Mouse (Mus musculus): ENCODE measurements around the gene Trpc3. TPM values are rescaled to one million over a fixed set of nuclear protein-coding genes. Genes with fewer than 3 reads are reported as not detected.

The Trpc3 gene
- 6.1 and 6.4 TPM in 2 replicates for polyA plus RNA-seq (2014; fragmentation: Nextera tagmentation; extraction: Ambion mirVana)

GRCm38 (mm10) chr3:36689392-36690291, at the start of gene Trpc3:
Trpc3 (minus strand) TSS chr3:36690167.
- peak; percentile 79 for ATAC-seq (ENCODE audit: insufficient number of reproducible peaks, insufficient read depth, low FRiP score, low read depth)
- H3K4me3 ChIP-seq (ENCODE audit: control insufficient read depth in 1 of 2, insufficient read depth in 1 of 2, low read depth in 1 of 2, low read length in 2 of 2): peak within 1 kb of the TSS; percentile 56 to 83
- peaks cover 6 to 9% of the 10 kb centered on the region in 2 experiments; a peak in 3 of 4 replicates for H3K4me1 ChIP-seq (ENCODE audit: control insufficient read depth in 2 of 2, insufficient read depth in 2 of 2, low read length in 2 of 2)
- peak within 1 kb of the TSS; percentile 74 for H3K9ac ChIP-seq (ENCODE audit: low read length)
- no peaks in the 10 kb centered on the region for H3K9me3 ChIP-seq (ENCODE audit: control insufficient read depth, low read length)
- WGBS: under 1% methylated on average over 81 of the region's 91 CpGs
- 0 out of 4 replicates have a peak within 1 kb of the TSS, but pooled peaks of 1 of the 2 experiments have one; percentile 50 for H3K27ac ChIP-seq (replicated peaks in 1 of 2; ENCODE audit: control insufficient read depth in 1 of 2, insufficient read depth in 1 of 2, low read depth in 2 of 2, low read length in 2 of 2)
- H3K36me3 ChIP-seq (ENCODE audit: control insufficient read depth, insufficient read depth, low read length): no peaks in the 10 kb centered on the region
- H3K4me2 ChIP-seq (ENCODE audit: low read length): peak within 1 kb of the TSS; percentile 89
- no peaks in the 10 kb centered on the region for H3K27me3 ChIP-seq (ENCODE audit: control insufficient read depth, insufficient read depth, low read length)

DNA sequence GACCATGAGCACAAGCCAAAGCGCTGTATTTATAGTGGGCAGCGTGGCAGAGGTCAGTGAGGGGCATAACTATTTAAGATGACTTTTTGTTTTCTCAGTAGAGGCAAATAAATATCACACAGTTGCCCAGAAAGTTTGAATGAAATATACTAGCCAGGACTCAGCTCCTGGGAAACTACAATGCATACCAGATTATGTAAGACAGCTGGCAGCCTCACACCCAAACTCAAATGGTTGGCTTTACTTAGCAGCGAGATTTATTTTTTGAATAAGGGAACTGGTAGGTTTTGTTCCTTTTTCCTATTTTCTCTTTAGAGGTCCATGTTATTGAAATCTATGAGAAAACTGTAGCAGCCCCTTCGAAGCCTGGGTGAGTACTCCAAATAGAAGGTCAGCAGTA, 48.1 kb upstream of the Trpc3 start:
- Histone ChIP-seq H3K4me2 (ENCODE audit: low read length) (no peak overlapping the region), H3K27me3 (ENCODE audit: control insufficient read depth, insufficient read depth, low read length) (no peaks in the 10 kb centered on the region), H3K4me3 (ENCODE audit: control insufficient read depth in 1 of 2, insufficient read depth in 1 of 2, low read depth in 1 of 2, low read length in 2 of 2) (no peak overlapping the region), H3K9me3 (ENCODE audit: control insufficient read depth, low read length) (no peaks in the 10 kb centered on the region), H3K4me1 (ENCODE audit: control insufficient read depth in 2 of 2, insufficient read depth in 2 of 2, low read length in 2 of 2) (peaks cover 0 to 3% of the 10 kb centered on the region in 2 experiments; a peak in 1 of 4 replicates), H3K36me3 (ENCODE audit: control insufficient read depth, insufficient read depth, low read length) (no peaks in the 10 kb centered on the region), H3K9ac (ENCODE audit: low read length) (no peak overlapping the region), H3K27ac (replicated peaks in 1 of 2; ENCODE audit: control insufficient read depth in 1 of 2, insufficient read depth in 1 of 2, low read depth in 2 of 2, low read length in 2 of 2) (no peak overlapping the region)
- ATAC-seq (ENCODE audit: insufficient number of reproducible peaks, insufficient read depth, low FRiP score, low read depth): no peak
- 54% methylated on average over 4 of the region's 4 CpGs for WGBS

DNA sequence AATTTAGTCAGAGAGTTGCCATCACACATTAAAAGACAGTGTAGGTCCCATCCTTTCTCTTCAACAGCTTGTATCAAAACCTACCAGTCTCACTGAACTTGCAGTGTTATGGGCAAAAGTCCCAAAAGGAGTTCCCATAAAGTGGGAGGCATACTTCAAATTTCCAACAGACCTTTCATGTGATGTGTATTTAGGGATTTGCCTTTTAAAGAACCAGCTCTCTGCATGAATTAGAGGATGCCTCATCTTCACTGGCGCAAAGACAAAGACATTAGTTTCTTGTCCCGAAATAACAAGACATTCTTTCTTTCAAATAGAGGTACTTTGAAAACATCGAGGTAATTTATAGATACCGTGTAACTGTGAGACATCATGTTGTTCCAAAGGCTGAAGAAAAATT, 43.1 kb upstream of the Trpc3 start:
- WGBS: 87% methylated on average over 4 of the region's 4 CpGs
- Histone ChIP-seq H3K4me2 (ENCODE audit: low read length) (no peak overlapping the region), H3K4me1 (ENCODE audit: control insufficient read depth in 2 of 2, insufficient read depth in 2 of 2, low read length in 2 of 2) (peaks cover 0 to 3% of the 10 kb centered on the region in 2 experiments; a peak in 1 of 4 replicates), H3K36me3 (ENCODE audit: control insufficient read depth, insufficient read depth, low read length) (no peaks in the 10 kb centered on the region), H3K4me3 (ENCODE audit: control insufficient read depth in 1 of 2, insufficient read depth in 1 of 2, low read depth in 1 of 2, low read length in 2 of 2) (no peak overlapping the region), H3K9me3 (ENCODE audit: control insufficient read depth, low read length) (no peaks in the 10 kb centered on the region), H3K9ac (ENCODE audit: low read length) (no peak overlapping the region), H3K27ac (replicated peaks in 1 of 2; ENCODE audit: control insufficient read depth in 1 of 2, insufficient read depth in 1 of 2, low read depth in 2 of 2, low read length in 2 of 2) (no peak overlapping the region), H3K27me3 (ENCODE audit: control insufficient read depth, insufficient read depth, low read length) (no peaks in the 10 kb centered on the region)
- no peak for ATAC-seq (ENCODE audit: insufficient number of reproducible peaks, insufficient read depth, low FRiP score, low read depth)

DNA sequence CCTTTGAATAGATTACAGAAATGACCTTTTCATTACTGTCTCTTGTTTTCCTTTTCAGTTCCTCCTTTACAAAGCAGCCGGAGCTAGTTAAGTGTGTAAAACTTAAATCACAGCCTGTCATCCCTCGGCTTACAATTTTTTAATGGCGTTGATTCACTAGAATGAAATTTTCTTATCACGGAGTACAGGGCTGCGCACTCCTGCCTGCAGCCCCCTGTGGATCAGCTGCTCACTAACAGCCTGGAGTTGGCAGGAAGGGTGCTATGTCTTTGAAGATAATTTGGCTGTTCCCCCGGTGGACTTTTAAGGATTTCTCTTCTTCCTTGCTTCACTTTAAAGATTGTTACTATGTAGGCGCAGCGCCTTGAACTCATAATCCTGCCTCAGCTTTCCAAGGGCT, 36.6 kb upstream of the Trpc3 start:
- Histone ChIP-seq H3K4me3 (ENCODE audit: control insufficient read depth in 1 of 2, insufficient read depth in 1 of 2, low read depth in 1 of 2, low read length in 2 of 2) (no peak overlapping the region), H3K4me2 (ENCODE audit: low read length) (no peak overlapping the region), H3K9ac (ENCODE audit: low read length) (no peak overlapping the region), H3K27ac (replicated peaks in 1 of 2; ENCODE audit: control insufficient read depth in 1 of 2, insufficient read depth in 1 of 2, low read depth in 2 of 2, low read length in 2 of 2) (no peak overlapping the region), H3K4me1 (ENCODE audit: control insufficient read depth in 2 of 2, insufficient read depth in 2 of 2, low read length in 2 of 2) (peaks cover 0 to 3% of the 10 kb centered on the region in 2 experiments; a peak in 2 of 4 replicates), H3K27me3 (ENCODE audit: control insufficient read depth, insufficient read depth, low read length) (no peaks in the 10 kb centered on the region), H3K36me3 (ENCODE audit: control insufficient read depth, insufficient read depth, low read length) (no peaks in the 10 kb centered on the region), H3K9me3 (ENCODE audit: control insufficient read depth, low read length) (no peaks in the 10 kb centered on the region)
- no peak for ATAC-seq (ENCODE audit: insufficient number of reproducible peaks, insufficient read depth, low FRiP score, low read depth)
- 57% methylated on average over 8 of the region's 8 CpGs for WGBS

DNA sequence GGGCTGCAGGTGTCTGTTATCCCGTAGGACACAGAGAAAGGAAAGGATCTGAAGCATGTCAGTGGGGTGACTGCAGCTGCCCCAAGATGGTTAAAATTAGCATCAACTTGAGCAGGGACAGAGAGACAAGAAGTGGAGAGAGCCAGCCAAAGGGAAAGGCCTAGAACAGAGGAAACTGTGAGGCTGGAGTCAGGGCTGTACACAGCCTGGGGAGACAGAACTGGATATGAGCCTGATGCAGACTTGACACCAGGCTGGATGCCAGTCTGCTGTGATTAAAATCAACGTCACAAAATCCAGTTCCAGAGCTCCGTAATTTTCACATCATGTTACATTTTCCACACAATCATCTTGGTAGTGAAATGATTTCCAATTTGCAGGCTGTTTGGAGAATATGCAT, 31.9 kb upstream of the Trpc3 start:
- no peak for ATAC-seq (ENCODE audit: insufficient number of reproducible peaks, insufficient read depth, low FRiP score, low read depth)
- Histone ChIP-seq H3K4me1 (ENCODE audit: control insufficient read depth in 2 of 2, insufficient read depth in 2 of 2, low read length in 2 of 2) (no peaks in the 10 kb centered on the region; a peak in 2 of 4 replicates), H3K9ac (ENCODE audit: low read length) (no peak overlapping the region), H3K4me3 (ENCODE audit: control insufficient read depth in 1 of 2, insufficient read depth in 1 of 2, low read depth in 1 of 2, low read length in 2 of 2) (no peak overlapping the region), H3K9me3 (ENCODE audit: control insufficient read depth, low read length) (no peaks in the 10 kb centered on the region), H3K27ac (replicated peaks in 1 of 2; ENCODE audit: control insufficient read depth in 1 of 2, insufficient read depth in 1 of 2, low read depth in 2 of 2, low read length in 2 of 2) (no peak overlapping the region), H3K27me3 (ENCODE audit: control insufficient read depth, insufficient read depth, low read length) (no peaks in the 10 kb centered on the region), H3K36me3 (ENCODE audit: control insufficient read depth, insufficient read depth, low read length) (no peaks in the 10 kb centered on the region), H3K4me2 (ENCODE audit: low read length) (no peak overlapping the region)
- WGBS: 44% methylated on average over 3 of the region's 3 CpGs

DNA sequence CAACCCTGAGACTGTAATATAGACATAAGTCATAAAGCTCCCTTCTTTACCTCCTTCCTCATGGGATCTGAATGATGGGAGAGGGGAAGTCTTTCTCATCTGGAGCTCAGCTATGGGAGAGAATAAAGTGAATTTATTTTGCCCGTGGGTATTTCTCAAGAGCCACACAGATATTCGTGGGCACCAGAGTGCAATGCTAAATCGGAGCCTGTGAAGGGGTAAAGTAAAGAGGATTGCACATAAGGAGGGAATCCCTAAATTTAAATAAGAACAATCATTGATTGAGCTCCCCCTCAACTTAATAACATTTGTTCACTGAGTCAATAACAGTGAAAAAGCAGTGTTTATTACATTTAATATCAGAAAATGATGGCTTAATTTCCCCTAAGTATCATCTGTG, 19.6 kb upstream of the Trpc3 start:
- H3K4me1 ChIP-seq (ENCODE audit: control insufficient read depth in 2 of 2, insufficient read depth in 2 of 2, low read length in 2 of 2): no peaks in the 10 kb centered on the region
- H3K9ac ChIP-seq (ENCODE audit: low read length): no peak overlapping the region
- H3K36me3 ChIP-seq (ENCODE audit: control insufficient read depth, insufficient read depth, low read length): no peaks in the 10 kb centered on the region
- no peak for ATAC-seq (ENCODE audit: insufficient number of reproducible peaks, insufficient read depth, low FRiP score, low read depth)
- H3K4me2 ChIP-seq (ENCODE audit: low read length): no peak overlapping the region
- no peaks in the 10 kb centered on the region for H3K27me3 ChIP-seq (ENCODE audit: control insufficient read depth, insufficient read depth, low read length)
- no peak overlapping the region for H3K4me3 ChIP-seq (ENCODE audit: control insufficient read depth in 1 of 2, insufficient read depth in 1 of 2, low read depth in 1 of 2, low read length in 2 of 2)
- 84% methylated on average over 3 of the region's 3 CpGs for WGBS
- H3K9me3 ChIP-seq (ENCODE audit: control insufficient read depth, low read length): no peaks in the 10 kb centered on the region
- H3K27ac ChIP-seq (replicated peaks in 1 of 2; ENCODE audit: control insufficient read depth in 1 of 2, insufficient read depth in 1 of 2, low read depth in 2 of 2, low read length in 2 of 2): no peak overlapping the region

- Histone ChIP-seq H3K4me2 (ENCODE audit: low read length) (peak overlapping the region; percentile 89), H3K36me3 (ENCODE audit: control insufficient read depth, insufficient read depth, low read length) (no peaks in the 10 kb centered on the region), H3K27me3 (ENCODE audit: control insufficient read depth, insufficient read depth, low read length) (no peaks in the 10 kb centered on the region), H3K9me3 (ENCODE audit: control insufficient read depth, low read length) (no peaks in the 10 kb centered on the region), H3K27ac (replicated peaks in 1 of 2; ENCODE audit: control insufficient read depth in 1 of 2, insufficient read depth in 1 of 2, low read depth in 2 of 2, low read length in 2 of 2) (no peak overlapping the region), H3K9ac (ENCODE audit: low read length) (peak overlapping the region; percentile 74), H3K4me1 (ENCODE audit: control insufficient read depth in 2 of 2, insufficient read depth in 2 of 2, low read length in 2 of 2) (peaks cover 6 to 9% of the 10 kb centered on the region in 2 experiments; a peak in 3 of 4 replicates), H3K4me3 (ENCODE audit: control insufficient read depth in 1 of 2, insufficient read depth in 1 of 2, low read depth in 1 of 2, low read length in 2 of 2) (peak overlapping the region; percentile 56 to 83)
- no peak for ATAC-seq (ENCODE audit: insufficient number of reproducible peaks, insufficient read depth, low FRiP score, low read depth)
- WGBS: 8% methylated on average over 7 of the region's 7 CpGs
Observed at GRCm38 (mm10) chr3:36690292-36690650, 304 bp upstream of the Trpc3 start.
